Comparison of ENCODE assay signal across 25 mouse cellular contexts in the genomic region with DNA sequence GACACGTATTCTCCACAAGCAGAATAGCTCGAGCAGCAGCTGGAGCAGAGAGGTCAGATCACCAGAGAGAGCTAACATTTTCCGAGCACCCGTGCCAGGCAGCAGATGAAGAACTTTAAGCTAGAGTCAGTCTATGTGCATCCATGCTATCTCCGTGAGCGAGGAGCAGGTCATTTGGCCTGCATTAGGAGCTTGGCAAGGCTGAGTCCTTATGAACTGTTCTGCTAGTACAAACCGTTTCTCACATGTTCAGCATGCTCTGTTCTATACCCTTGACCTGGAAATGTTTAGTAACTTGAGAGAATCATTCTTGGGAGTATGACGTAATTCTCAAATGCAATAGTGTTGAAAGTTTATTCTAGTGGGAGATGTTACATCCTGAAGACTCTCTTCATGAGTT. TPM values are rescaled to one million over a fixed set of nuclear protein-coding genes. Genes with fewer than 3 reads are reported as not detected.
"Had no signal": no experiment of that assay in that cellular context is flagged by ENCODE, and none has a peak within 500 bp of the region (broad histone marks: within the 10 kb centered on the region; RNA-seq: fewer than 3 reads in every experiment).

No protein-coding gene starts in this region.

- H3K4me3 ChIP-seq: heart, adult 2 months; heart, embryonic 10.5 days; heart, embryonic 12.5 days; hindbrain, embryonic 13.5 days; hindbrain, embryonic 15.5 days; kidney, embryonic 15.5 days; limb, embryonic 13.5 days; limb, embryonic 15.5 days had no signal

- H3K4me2 ChIP-seq: heart, embryonic 12.5 days; hindbrain, embryonic 13.5 days; hindbrain, embryonic 15.5 days; kidney, embryonic 15.5 days; limb, embryonic 13.5 days; limb, embryonic 15.5 days had no signal

- H3K4me1 ChIP-seq: heart, embryonic 10.5 days; heart, embryonic 12.5 days; hindbrain, embryonic 13.5 days; hindbrain, embryonic 15.5 days; kidney, embryonic 15.5 days; limb, embryonic 13.5 days; limb, embryonic 15.5 days had no signal

- H3K27me3 ChIP-seq: heart, embryonic 12.5 days; hindbrain, embryonic 13.5 days; hindbrain, embryonic 15.5 days; kidney, embryonic 15.5 days; limb, embryonic 13.5 days; limb, embryonic 15.5 days had no signal

- H3K36me3 ChIP-seq: heart, embryonic 10.5 days; heart, embryonic 12.5 days; hindbrain, embryonic 13.5 days; hindbrain, embryonic 15.5 days; kidney, embryonic 15.5 days; limb, embryonic 13.5 days; limb, embryonic 15.5 days had no signal

- DNase-seq: gastrocnemius, postnatal 14 days; gastrocnemius, postnatal 36 days; heart, adult 11 months; heart, adult 2 months; heart, postnatal 10 days; kidney, adult 11 months; kidney, adult 2 months; kidney, adult 9 months; kidney, postnatal 14 days; kidney, postnatal 36 days; layer of hippocampus, adult 9-11 months; layer of hippocampus, postnatal 36 days; left cerebral cortex, postnatal 4 days had no signal

- H3K9me3 ChIP-seq: heart, embryonic 10.5 days; heart, embryonic 12.5 days; hindbrain, embryonic 13.5 days; hindbrain, embryonic 15.5 days; kidney, embryonic 15.5 days; limb, embryonic 13.5 days; limb, embryonic 15.5 days had no signal

- H3K9ac ChIP-seq: heart, embryonic 12.5 days; hindbrain, embryonic 13.5 days; hindbrain, embryonic 15.5 days; kidney, embryonic 15.5 days; limb, embryonic 13.5 days; limb, embryonic 15.5 days; liver, embryonic 14.5 days had no signal

- ATAC-seq: hindbrain, postnatal 0 days; intestine, embryonic 16.5 days had no signal

- H3K27ac ChIP-seq: heart, adult 2 months; heart, embryonic 10.5 days; hindbrain, embryonic 13.5 days; hindbrain, embryonic 15.5 days; hindbrain, postnatal 0 days; kidney, embryonic 15.5 days; kidney, postnatal 0 days; limb, embryonic 13.5 days; limb, embryonic 15.5 days; liver, embryonic 14.5 days had no signal

RNA-seq across cellular contexts. Expression of a gene that starts 28.3 kb away (rescaled TPM):
- total RNA-seq: hematopoietic stem cell, adult 5-6 weeks had no signal
